In the genomic region with DNA sequence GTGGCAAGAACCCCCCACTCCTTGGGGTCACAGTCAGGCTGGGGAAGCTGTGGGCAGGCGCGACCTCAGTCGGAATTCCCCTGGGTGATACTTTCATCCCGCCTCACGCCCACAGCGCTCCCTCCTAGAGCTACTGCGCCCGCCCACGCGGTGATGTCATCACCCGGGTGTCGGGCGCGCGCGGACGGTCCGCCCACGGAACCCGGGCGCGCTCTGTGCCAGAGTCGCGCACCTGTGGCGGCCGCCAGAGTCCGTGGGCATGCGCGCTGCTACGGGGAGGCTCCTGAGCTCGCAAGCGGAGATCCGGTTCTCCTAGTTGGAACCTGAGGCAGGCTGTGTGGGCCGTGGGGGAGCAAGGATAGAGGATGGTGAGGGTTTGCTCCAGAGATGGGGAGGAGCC, we compare ENCODE assay signal across 8 mouse cellular contexts. TPM values are rescaled to one million over a fixed set of nuclear protein-coding genes. Genes with fewer than 3 reads are reported as not detected.
DNase-seq lines count a peak whose midpoint lies in the region; ATAC-seq and TF ChIP-seq lines count a peak whose summit lies in the region.

No protein-coding gene starts in this region.

- intact Hi-C loops in heart, postnatal 36 days (cut with DNase I), result loop anchor here (5.0 kb wide), 1 partner anchor 117 kb away; no protein-coding TSS in a partner anchor

- peaks cover 25% of the 10 kb centered on the region for H3K4me1 ChIP-seq in forebrain, embryonic 16.5 days (replicated peaks; ENCODE audit: control insufficient read depth, insufficient read depth, low read length)
- peaks cover 21% of the 10 kb centered on the region for H3K4me1 ChIP-seq in lung, embryonic 16.5 days (replicated peaks; ENCODE audit: control insufficient read depth, insufficient read depth, low read length)
- peaks cover 8% of the 10 kb centered on the region for H3K4me1 ChIP-seq in thymus, adult 2 months (replicated peaks; ENCODE audit: control insufficient read depth, insufficient read depth, low read length)

- peak overlapping the region; percentile 48 for H3K9ac ChIP-seq in forebrain, embryonic 16.5 days (replicated peaks; ENCODE audit: low read depth, low read length)
- H3K9ac ChIP-seq in lung, embryonic 16.5 days (ENCODE audit: low read length), result peak overlapping the region; percentile 71

- peak overlapping the region; percentile 63 for H3K4me2 ChIP-seq in forebrain, embryonic 16.5 days (ENCODE audit: low read length)
- peak overlapping the region; percentile 95 for H3K4me2 ChIP-seq in lung, embryonic 16.5 days (ENCODE audit: low read depth, low read length)

- ATAC-seq in forebrain, embryonic 16.5 days, result peak; percentile 24
- peak; percentile 34 for ATAC-seq in lung, embryonic 16.5 days (ENCODE audit: low read depth)

- H3K36me3 ChIP-seq in forebrain, embryonic 16.5 days (ENCODE audit: control insufficient read depth, insufficient read depth), result no peaks in the 10 kb centered on the region
- H3K36me3 ChIP-seq in lung, embryonic 16.5 days (ENCODE audit: control insufficient read depth, insufficient read depth, low read length), result no peaks in the 10 kb centered on the region
- H3K36me3 ChIP-seq in thymus, adult 2 months (ENCODE audit: control insufficient read depth, insufficient read depth, low read length), result no peaks in the 10 kb centered on the region

- H3K4me3 ChIP-seq in forebrain, embryonic 16.5 days (replicated peaks; ENCODE audit: low read length), result peak overlapping the region; percentile 49
- H3K4me3 ChIP-seq in lung, embryonic 16.5 days (ENCODE audit: low read length), result peak overlapping the region; percentile 63
- peak overlapping the region; percentile 45 for H3K4me3 ChIP-seq in thymus, adult 2 months (ENCODE audit: control insufficient read depth, insufficient read depth, low read length)

- H3K9me3 ChIP-seq in forebrain, embryonic 16.5 days (ENCODE audit: control insufficient read depth, low read length), result no peaks in the 10 kb centered on the region
- H3K9me3 ChIP-seq in lung, embryonic 16.5 days (ENCODE audit: control insufficient read depth, low read length), result no peaks in the 10 kb centered on the region

- no peaks in the 10 kb centered on the region for H3K27me3 ChIP-seq in forebrain, embryonic 16.5 days (replicated peaks; ENCODE audit: control insufficient read depth, insufficient read depth, low read length)
- H3K27me3 ChIP-seq in lung, embryonic 16.5 days (ENCODE audit: control insufficient read depth, insufficient read depth, low read depth, low read length), result no peaks in the 10 kb centered on the region
- H3K27me3 ChIP-seq in thymus, adult 2 months (ENCODE audit: control insufficient read depth, insufficient read depth, low read length), result no peaks in the 10 kb centered on the region

- H3K27ac ChIP-seq in forebrain, embryonic 16.5 days (ENCODE audit: low read length), result no peak overlapping the region
- H3K27ac ChIP-seq in lung, embryonic 16.5 days (ENCODE audit: low read length), result peak overlapping the region; percentile 24
- peak overlapping the region; percentile 9; the same call in 1 of the 2 replicates for H3K27ac ChIP-seq in thymus, adult 2 months (ENCODE audit: control insufficient read depth, insufficient read depth, low read length)

- DNase-seq in ES-CJ7 (ENCODE audit: low read depth, low spot score), result peak; percentile 79
- peak; percentile 90 to 95 for DNase-seq in cerebellum, adult 18-20 months
- peak; percentile 80 to 81 for DNase-seq in heart, postnatal 36 days
- peak; percentile 91 for DNase-seq in layer of hippocampus, adult 9-11 months
- DNase-seq in ovary, adult 18-20 months (ENCODE audit: low spot score), result peak; percentile 71
- peak; percentile 91 for DNase-seq in thymus, adult 2 months

- peak; percentile 55 for TF ChIP-seq POLR2A in thymus, adult 2 months (IDR thresholded peaks at IDR 0.05; ENCODE audit: control insufficient read depth, extremely low read depth, insufficient read depth, low read length, poor library complexity)

- peak; percentile 67; the same call in 1 of the 2 replicates for TF ChIP-seq CTCF in thymus, adult 2 months (IDR thresholded peaks at IDR 0.05; ENCODE audit: borderline replicate concordance, control insufficient read depth, extremely low read depth, insufficient read depth, low read length, poor library complexity)

- under 1% methylated on average over 34 of the region's 34 CpGs for WGBS in forebrain, embryonic 16.5 days
- under 1% methylated on average over 34 of the region's 34 CpGs for WGBS in lung, embryonic 16.5 days
- WGBS in thymus, adult 2 months, result under 1% methylated on average over 34 of the region's 34 CpGs

RNA-seq across cellular contexts. Expression of gene Stim2, which starts 3.0 kb away (rescaled TPM):
- 23.2 and 36.1 TPM in 2 replicates for polyA plus RNA-seq in forebrain, embryonic 16.5 days (2015; fragmentation: Nextera tagmentation; extraction: Ambion mirVana)
- 10 to 100 TPM; 14.0 to 17.0 TPM for total RNA-seq in heart, postnatal 36 days (2021)
- polyA plus RNA-seq in lung, embryonic 16.5 days (2015; fragmentation: Nextera tagmentation; extraction: Ambion mirVana), result 15.6 and 20.7 TPM in 2 replicates
- polyA plus RNA-seq in thymus, adult 2 months (2012; rRNA removed), result 39.0 and 41.2 TPM in 2 replicates
